Mouse (Mus musculus) kidney, postnatal 10 days (tissue): ENCODE results near the gene Gm21969.

Source experiments
- DNase-seq: peaks from one replicate; pipeline ENCODE4 v3.0.0; 2021; ENCODE audit warnings: mixed read lengths

The Gm21969 gene

GRCm38 (mm10) chr4:139602357-139603244 lies at the start of gene Gm21969:
Gene Gm21969, plus strand, starts transcription at chr4:139603186.
- peak; percentile 78 for DNase-seq

GRCm38 (mm10) chr4:139555235-139555634 lies 47.8 kb upstream of the Gm21969 start:
- DNase-seq: no peak

GRCm38 (mm10) chr4:139555951-139556350 lies 47.0 kb upstream of the Gm21969 start:
- DNase-seq: peak; percentile 48

- DNase-seq: no peak
Observed at GRCm38 (mm10) chr4:139568361-139568760, 34.6 kb upstream of the Gm21969 start.

- peak; percentile 68 for DNase-seq
Observed at GRCm38 (mm10) chr4:139570756-139571155, 32.2 kb upstream of the Gm21969 start.

GRCm38 (mm10) chr4:139572928-139573512 lies 30.0 kb upstream of the Gm21969 start:
- DNase-seq: no peak

- DNase-seq: peak; percentile 100
Observed at GRCm38 (mm10) chr4:139574156-139574798, 28.7 kb upstream of the Gm21969 start.

- DNase-seq: peak; percentile 64
Observed at GRCm38 (mm10) chr4:139574799-139575672, 27.9 kb upstream of the Gm21969 start.

- DNase-seq: no peak
Observed at GRCm38 (mm10) chr4:139575673-139576003, 27.3 kb upstream of the Gm21969 start.

- peak; percentile 47 for DNase-seq
Observed at GRCm38 (mm10) chr4:139576251-139576880, 26.6 kb upstream of the Gm21969 start.

GRCm38 (mm10) chr4:139577006-139577405 lies 26.0 kb upstream of the Gm21969 start:
- peak; percentile 19 for DNase-seq

- peak; percentile 4 for DNase-seq
Observed at GRCm38 (mm10) chr4:139578389-139578788, 24.6 kb upstream of the Gm21969 start.

GRCm38 (mm10) chr4:139579003-139579402 lies 24.0 kb upstream of the Gm21969 start:
- peak; percentile 47 for DNase-seq

GRCm38 (mm10) chr4:139579466-139579865 lies 23.5 kb upstream of the Gm21969 start:
- DNase-seq: peak; percentile 25

- DNase-seq: peak; percentile 83
Observed at GRCm38 (mm10) chr4:139580663-139581336, 22.2 kb upstream of the Gm21969 start.

- DNase-seq: peak; percentile 83
Observed at GRCm38 (mm10) chr4:139581427-139582051, 21.4 kb upstream of the Gm21969 start.

- peak; percentile 15 for DNase-seq
Observed at GRCm38 (mm10) chr4:139582346-139582745, 20.6 kb upstream of the Gm21969 start.

- peak; percentile 22 for DNase-seq
Observed at GRCm38 (mm10) chr4:139582903-139583302, 20.1 kb upstream of the Gm21969 start.

GRCm38 (mm10) chr4:139583629-139584245 lies 19.2 kb upstream of the Gm21969 start:
- no peak for DNase-seq

GRCm38 (mm10) chr4:139584704-139585103 lies 18.3 kb upstream of the Gm21969 start:
- DNase-seq: peak; percentile 58

- DNase-seq: no peak
Observed at GRCm38 (mm10) chr4:139585713-139586112, 17.3 kb upstream of the Gm21969 start.
